Mouse (Mus musculus) cerebellum, postnatal 25 days (tissue): ENCODE measurements around the gene Srp72.
"Not testable (repeated sequence)": the region's sequence is repeated elsewhere in the genome, so short reads cannot be mapped to it uniquely, and the experiment has no call there.

Experiments
- DNase-seq, 2 experiments: peaks; one replicate each; pipeline ENCODE4 v3.0.0; 2021; ENCODE audit warnings: mixed read lengths in 2 of 2

Srp72 gene

GRCm38 (mm10) chr5:76969250-76969649 is 5.2 kb upstream of the Srp72 start:
- no peak for DNase-seq

DNA sequence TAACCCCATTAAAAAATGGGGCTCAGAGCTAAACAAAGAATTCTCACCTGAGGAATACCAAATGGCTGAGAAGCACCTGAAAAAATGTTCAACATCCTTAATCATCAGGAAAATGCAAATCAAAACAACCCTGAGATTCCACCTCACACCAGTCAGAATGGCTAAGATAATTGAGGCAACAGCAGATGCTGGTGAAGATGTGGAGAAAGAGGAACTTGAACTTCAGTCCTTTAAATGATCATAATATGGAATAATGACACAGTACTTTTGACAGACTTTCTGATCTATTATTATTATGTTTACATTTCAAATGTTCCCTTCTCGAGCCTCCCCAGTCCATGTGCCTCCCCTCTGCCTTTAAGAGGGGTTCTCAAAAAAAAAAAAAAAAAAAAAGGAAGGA is 3.4 kb upstream of the Srp72 start:
- DNase-seq = not testable (repeated sequence)

DNA sequence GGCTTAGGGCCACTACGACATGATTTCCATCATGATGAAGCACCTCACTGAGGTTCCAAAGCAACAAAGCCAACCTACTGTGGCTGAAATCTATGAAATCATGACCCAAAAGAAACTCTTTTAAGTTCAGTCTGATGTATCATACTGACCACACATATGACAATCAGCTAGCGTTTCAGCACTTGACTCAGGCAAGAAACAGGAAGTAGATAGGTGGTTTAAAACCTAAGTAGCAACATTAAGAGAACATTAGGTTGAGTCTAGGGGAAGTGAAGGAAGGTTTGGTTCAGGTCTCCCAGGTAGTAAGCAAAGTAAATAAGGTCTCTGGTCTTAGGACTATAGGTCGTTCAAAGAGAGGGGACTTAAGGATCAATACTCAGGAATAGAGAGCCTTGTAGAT is 995 bp upstream of the Srp72 start:
- DNase-seq = no peak

- DNase-seq = no peak
Measured at GRCm38 (mm10) chr5:76974207-76974553, 303 bp upstream of the Srp72 start.

- no peak for DNase-seq
Measured at GRCm38 (mm10) chr5:76975736-76976135, 1.3 kb downstream of the Srp72 start.

DNA sequence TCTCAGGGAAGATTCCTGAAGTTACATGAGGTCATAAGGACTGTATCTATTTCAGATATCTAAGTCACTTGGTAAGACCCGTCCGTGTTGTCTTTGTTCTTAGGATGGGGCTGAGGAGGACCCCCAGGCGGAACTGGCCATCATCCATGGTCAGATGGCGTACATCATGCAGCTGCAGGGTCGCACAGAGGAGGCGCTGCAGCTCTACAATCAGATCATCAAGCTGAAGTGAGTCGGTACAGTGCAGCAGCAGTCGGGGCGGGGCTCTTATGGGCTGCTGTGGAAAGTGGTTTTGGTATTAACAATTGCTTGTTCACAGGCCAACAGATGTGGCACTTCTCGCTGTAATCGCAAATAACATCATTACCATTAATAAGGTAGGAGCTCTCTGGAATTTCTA is 9.5 kb downstream of the Srp72 start:
- no peak for DNase-seq

DNA sequence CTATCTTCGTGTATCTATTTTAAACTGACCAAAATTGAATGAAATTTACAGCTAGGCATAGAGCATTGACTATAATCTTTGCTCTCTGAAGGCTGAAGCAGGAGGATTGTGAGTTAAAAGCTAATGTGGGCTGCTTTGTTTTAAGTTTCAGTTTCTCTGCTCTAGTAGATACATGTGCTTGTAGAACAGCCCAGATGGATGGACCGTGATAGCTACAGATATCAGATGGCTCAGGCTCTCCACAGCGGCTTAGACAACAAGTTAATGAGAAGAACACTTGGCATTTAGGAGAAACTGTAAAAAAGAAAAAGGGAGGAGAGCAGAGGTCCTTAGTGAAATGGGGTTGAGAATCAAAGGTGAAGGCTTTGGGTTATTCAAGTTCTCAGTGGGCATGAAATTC is 16.3 kb downstream of the Srp72 start:
- no peak for DNase-seq

DNA sequence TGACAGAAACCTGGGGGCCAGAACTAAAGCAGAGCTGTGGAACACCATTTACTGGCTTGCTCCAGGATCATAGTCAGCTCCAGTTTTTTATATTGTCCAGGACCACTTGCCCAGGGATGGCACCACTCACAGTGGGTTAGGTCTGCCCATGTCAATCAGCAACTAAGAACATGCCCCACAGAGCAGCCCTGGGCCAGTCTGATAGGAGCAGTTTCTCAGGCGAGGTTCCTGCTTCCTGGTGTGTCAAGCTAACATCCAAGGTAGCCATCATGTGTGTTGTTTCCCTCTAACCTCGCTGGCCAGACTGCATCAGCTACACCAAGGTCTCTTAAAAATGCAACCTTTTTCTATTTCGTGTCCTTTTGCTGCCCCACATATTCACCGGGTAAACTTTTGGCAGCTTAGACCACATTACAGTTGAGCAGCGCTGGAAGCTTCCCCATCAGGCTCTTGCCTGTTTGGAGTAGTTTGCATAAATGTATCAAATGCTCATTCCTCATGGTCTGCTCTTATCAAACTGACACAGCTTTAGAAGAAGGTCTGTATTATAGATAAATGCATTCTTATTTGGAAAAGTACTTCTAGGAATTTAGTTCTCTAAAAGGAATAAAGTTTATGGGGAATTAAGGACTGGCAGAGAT is 18.8 kb downstream of the Srp72 start:
- no peak for DNase-seq

DNA sequence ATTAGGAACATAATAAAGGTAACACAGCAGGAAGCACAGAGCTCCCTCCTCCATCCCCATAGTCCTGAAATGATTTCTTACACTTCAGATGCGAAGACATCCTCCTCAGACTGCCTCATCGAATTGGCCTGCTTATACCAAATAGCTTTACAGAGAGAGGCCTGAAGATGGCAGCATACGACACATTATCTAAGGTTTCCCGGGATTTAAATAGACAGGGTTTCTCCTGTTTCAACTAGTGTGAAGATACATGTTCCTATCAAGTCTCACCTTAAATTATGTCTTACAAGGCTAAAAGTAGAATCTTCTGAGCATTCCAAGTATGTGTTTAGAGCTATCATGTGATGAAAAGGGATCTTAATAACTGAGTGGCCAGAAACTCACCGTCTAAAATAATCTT is 23.9 kb downstream of the Srp72 start:
- no peak for DNase-seq

GRCm38 (mm10) chr5:77001192-77001591 is 26.7 kb downstream of the Srp72 start:
- no peak for DNase-seq

GRCm38 (mm10) chr5:77004051-77004821 is 29.8 kb downstream of the Srp72 start, which contains the start of gene Arl9:
TSS of gene Arl9 (plus strand) at chr5:77004055.
- no peak for DNase-seq

- DNase-seq = no peak
Measured at GRCm38 (mm10) chr5:77010352-77010751, 35.9 kb downstream of the Srp72 start.

DNA sequence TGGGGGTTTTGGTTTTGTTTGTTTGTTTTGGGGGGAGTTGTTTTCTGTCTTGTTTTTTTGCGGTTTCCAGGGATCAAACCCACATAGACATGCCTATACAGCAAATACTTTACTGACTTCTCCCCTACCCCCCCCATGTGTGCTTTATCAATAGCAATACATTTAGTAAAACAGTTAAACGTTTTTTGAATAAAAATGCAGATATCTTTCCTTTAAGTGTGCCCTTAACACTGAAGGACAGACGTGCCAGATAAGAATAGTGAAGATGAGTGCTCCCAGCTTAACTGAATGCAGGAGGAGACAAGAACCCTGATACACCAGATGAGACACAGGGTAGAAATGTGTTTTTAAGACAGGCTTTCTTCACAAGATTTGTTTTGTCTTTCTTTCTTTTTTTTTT is 36.6 kb downstream of the Srp72 start:
- DNase-seq = no peak

GRCm38 (mm10) chr5:77013171-77013570 is 38.7 kb downstream of the Srp72 start:
- DNase-seq = no peak

DNA sequence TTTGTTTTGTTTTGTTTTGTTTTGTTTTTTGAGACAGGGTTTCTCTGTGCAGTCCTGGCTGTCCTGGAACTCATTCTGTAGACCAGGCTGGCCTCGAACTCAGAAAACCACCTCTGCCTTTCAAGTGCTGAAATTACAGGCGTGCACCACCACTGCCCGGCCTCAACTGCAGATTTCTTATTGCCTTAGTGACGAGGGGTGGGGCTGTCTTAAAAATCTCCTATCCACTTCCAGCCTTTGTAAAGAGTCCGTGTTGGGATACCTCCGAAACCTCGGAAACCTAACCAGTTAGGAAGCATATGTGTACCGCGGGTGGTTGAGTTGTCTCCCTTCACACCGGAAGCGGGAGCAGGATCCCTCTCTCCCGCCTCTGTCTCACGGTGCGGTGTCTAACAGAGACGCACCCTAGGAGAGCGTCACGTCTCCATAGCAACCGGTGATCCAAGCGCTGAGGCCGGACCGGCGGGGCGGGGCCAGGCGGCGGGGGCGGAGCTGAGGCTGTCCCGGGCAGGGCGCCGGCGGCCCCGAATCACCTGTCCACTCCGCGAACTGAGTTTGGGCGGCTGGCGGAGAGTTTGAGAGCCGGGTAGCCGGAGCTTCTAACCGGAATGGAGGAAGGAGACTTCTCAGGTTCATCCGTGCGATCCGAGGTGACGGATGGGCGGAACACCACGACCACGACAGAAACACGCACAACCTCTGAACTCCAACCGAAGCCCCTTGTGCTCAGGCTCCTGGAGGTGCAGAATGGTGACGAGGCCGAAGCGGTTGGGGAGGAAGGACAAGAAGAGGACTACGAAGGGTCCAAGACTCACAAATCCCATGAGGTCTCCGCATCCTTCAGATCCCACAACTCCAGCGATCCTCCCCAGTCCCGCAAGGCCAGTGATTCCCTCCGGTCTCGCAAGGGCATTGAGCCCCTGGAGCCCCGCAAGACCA is 41.3 kb downstream of the Srp72 start, which contains the start of gene Thegl:
Gene Thegl (plus strand): TSS at position 480 of the 939 bp plus-strand sequence.
- DNase-seq = peak; percentile 70 to 84

GRCm38 (mm10) chr5:77028034-77028433 is 53.6 kb downstream of the Srp72 start:
- DNase-seq = no peak

DNA sequence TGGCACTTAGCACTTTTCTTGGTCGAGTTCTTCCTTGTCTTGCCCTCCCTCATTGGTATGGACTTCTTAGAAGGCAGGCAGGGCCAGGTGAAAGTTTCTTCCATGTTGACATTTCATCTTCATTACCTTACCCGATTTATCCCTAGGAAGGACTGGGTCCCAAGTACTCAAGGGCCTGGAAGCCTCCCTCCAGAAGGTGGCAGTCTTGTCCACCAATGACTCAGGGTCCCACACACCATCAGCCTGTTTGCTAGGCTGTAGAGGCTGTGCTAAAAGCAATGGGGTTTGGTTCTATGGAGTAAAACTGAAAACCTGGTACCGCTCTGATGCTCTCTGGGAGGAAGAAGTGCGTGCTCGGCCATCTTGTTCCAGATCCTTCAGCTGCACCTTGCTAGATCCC is 55.3 kb downstream of the Srp72 start:
- DNase-seq = peak in 1 of 2 experiments; percentile 21

DNA sequence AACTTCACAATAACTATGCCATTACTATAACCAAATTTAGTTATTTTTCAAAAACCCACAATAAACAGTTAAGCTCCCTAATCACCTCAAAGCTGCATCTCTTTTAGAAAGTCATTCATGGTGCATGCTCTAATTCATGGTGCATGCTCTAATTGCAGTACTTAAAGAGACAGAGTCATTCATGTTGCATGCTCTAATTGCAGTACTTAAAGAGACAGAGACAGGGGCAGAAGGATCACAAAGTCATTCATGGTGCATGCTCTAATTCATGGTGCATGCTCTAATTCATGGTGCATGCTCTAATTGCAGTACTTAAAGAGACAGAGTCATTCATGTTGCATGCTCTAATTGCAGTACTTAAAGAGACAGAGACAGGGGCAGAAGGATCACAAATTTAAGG is 60.6 kb downstream of the Srp72 start:
- not testable (repeated sequence) for DNase-seq

- DNase-seq = no peak
Measured at GRCm38 (mm10) chr5:77038451-77038850, 64.0 kb downstream of the Srp72 start.

DNA sequence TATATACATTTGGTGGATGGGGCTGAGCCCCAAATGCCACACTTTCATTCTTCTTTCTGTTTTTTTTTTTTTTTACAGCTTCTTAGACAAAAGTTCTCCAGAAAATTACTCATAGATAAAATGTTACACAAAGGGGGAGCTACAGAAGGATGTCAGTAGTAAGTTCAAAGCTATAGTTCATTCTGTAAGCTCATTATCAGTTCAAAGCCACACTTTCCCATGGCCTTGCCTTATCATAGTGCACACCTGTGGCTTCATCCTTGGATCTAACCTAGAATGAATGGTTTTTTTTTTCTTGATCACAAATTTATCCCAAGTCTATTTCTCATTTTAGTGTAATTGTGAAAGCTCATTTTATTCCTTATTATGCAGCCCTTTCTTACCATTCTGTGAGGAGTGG is 64.9 kb downstream of the Srp72 start:
- no peak for DNase-seq

GRCm38 (mm10) chr5:77044362-77044761 is 69.9 kb downstream of the Srp72 start:
- no peak for DNase-seq
